Mouse (Mus musculus): ENCODE measurements around the gene Mea1. TPM values are rescaled to one million over a fixed set of nuclear protein-coding genes. Genes with fewer than 3 reads are reported as not detected.
A peak's percentile ranks its signal among the peaks of the same experiment; 100 is the strongest.

Mea1 gene
- 79.9 to 102 TPM (median 82.5 TPM) in 3 replicates for total RNA-seq (2017)

DNA sequence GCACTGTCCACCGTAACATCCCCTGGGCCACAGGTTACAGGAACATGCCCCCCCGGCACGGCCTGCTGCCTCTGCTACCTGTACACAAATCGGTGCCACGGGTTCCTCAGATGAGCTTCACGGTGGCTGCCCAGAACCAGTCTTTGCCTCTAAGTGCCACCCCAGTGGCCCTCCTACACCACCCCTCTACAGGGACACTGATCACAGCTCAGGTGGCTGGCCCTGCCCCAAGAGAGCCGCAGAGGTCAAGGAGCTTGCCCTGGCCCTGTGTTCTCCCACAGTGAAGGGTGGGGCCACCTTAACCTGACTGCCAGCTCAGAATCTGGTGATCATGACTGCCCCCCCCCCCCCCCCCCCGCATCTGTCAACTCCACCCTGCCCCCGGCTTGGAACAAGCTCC, at the start of gene Mea1:
Mea1 (plus strand) TSS at position 378 of the 400 bp plus-strand sequence.
- no peak for ATAC-seq (replicated peaks; ENCODE audit: insufficient number of reproducible peaks, low FRiP score, low TSS enrichment, poor library complexity, severe bottlenecking)

DNA sequence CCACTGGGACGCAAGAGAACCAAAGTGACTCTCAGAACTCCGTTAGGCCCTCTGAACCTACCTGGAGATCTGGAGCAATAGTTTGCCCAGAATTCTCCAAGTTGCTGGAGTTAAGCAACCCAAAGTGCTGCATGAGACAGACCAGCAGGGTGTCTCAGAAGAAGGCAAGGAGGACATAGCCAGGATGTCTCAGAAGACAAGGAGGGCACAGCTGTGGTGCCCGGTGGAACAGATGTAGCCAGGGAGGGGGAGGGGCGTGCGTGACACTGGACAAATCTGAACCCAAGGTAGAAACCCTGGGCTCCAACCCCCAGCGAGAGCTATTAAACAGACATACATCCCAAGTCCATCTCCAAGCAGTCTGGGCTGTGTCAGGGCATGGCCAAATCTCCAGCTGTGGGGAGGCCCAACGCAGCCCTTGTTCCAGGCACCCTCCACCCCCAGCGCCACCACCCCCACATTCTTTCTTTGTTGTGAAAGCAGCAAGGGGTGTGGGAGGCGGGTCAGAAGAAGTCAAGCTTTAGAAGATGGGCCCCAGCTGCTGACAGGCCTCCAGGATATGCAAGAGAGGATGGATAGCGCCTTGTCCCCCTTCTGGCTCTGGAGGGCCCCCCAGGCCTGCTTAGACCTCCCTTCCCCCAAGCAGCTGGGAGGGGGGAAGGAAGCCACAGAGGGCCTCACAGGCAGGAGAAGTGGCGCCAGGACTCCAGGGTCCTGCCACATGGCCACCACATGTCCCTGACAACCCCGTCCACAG, 48.7 kb upstream of the Mea1 start:
- no peak for ATAC-seq (replicated peaks; ENCODE audit: insufficient number of reproducible peaks, low FRiP score, low TSS enrichment, poor library complexity, severe bottlenecking)

DNA sequence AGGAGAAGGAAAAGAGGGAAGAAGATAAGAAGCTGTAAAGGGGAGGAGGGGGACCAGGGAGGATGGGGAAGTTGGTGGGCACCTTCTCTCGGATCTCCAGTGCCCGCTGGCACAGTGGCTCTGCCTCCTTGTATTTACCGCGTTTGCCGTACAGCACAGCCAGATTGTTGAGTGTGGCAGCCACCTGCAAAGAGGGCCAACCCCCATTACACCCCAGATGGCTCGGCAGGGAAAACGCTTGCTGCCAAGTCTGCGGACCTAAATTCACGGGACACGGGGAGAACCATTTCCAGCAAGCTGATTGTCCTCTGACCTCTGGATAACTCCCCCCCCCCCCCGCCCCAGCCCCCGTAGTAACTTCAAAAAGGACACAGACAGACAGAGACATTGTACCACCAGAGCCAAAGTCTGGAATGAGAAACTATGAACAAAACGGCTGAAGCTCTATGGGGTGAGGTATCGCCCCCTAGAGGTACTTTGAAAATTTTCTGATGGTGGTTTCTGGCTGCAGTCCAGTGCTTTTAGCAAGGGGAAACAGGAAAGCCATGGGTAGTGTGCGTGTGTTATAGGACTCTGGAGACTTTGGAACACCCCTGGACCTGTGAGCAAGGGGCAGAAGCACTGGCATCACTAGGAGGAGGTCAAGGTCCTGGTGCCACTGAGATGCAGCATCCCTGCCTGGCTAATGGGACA, 41.6 kb upstream of the Mea1 start:
- peak; percentile 57 for ATAC-seq (replicated peaks; ENCODE audit: insufficient number of reproducible peaks, low FRiP score, low TSS enrichment, poor library complexity, severe bottlenecking)

DNA sequence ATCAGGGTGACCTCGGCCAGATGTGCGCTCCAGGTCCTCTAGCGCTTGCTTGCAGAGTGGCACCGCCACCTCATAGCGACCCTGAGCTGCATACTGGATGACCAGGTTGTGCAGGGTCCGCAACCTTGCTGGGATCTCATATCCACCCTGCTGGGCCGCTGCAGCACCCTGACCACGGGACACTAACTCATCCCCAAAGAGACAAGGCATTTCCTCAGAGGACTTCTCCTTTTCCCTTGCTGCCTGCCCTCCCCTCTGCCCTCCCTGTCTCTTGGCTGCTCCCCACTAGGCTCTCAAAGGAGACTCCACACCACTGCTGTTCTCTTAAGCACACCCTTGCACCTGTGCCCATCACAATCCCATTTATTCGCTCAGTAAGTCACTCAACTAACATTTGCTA, 38.7 kb upstream of the Mea1 start:
- peak; percentile 20; the same call in 1 of the 2 replicates for ATAC-seq (replicated peaks; ENCODE audit: insufficient number of reproducible peaks, low FRiP score, low TSS enrichment, poor library complexity, severe bottlenecking)

DNA sequence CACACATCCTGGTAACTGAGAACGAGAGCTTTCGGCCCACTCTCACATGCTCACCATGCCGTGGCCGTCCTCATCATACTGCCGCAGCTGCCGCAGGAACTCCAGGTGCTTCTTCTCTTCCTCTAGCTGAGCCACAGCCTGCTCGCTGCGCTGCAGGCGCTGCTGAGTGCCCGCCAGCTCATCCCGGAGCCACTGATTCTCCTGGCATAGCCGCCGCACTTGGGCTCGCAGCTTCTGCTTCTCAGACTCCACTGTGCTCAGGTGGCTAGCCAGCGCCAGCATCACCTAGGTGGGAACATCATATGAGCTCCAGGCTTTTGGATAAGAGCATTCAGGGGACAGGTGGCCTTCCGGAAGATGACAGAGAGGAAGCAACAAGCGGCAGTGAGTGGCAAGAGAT, 36.5 kb upstream of the Mea1 start:
- no peak for ATAC-seq (replicated peaks; ENCODE audit: insufficient number of reproducible peaks, low FRiP score, low TSS enrichment, poor library complexity, severe bottlenecking)

DNA sequence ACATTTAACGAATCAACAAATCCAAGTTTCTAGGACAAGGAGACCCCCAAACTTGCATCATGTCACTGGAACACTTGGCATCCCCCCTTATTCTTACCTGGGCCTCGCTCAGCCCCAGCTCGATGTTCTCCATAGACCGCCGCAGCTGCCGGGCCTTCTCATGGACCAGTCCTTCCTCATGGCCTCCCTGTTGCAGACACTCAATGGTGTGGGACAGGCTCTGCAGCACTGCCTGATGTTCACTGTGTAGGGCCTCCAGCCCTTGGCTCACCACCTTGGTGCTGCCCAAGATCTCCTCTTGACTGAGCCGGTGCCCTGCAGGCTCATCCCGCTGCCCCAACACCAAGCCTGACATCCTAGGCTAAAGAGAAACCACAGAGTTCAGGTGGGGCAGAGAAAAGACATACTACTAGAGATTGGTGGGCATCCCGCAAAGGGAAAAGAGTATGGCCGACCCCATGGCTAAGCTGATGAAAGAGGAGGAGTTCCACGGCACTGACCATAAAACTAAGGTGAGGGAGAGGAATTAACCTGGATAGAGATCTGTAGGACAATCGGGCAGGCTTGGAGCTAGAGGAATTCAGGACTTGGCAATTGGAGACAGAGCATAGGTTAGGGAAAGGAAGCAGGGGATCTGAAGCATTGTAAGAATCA, 34.3 kb upstream of the Mea1 start:
- no peak for ATAC-seq (replicated peaks; ENCODE audit: insufficient number of reproducible peaks, low FRiP score, low TSS enrichment, poor library complexity, severe bottlenecking)

DNA sequence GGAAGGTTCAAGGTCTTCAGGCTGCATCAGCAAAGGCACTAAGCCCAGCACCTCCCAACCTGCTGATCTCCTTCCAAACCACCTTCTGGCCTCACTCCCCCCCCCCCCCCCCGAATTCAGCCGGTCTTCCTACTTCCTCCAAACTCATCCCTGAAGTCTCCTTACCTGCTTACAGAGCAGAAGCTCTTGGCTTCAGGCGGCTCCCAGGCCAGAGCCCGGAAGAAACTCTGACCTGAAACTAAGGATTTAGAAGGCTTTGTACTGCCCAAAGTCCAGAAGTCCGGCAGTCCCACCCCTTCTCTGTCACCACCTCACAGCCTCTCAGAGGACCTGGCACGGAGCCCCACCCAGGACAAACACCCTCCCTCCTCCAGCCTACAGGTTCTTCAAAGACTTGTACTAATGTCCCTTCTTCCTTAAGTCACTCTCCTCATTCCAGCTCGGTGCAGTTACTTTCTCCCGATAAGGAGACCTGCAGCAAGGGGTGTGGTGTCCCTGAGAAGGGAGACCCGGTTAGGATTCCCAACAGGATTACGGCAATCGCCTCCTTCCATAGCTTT, 33.6 kb upstream of the Mea1 start:
- no peak for ATAC-seq (replicated peaks; ENCODE audit: insufficient number of reproducible peaks, low FRiP score, low TSS enrichment, poor library complexity, severe bottlenecking)

DNA sequence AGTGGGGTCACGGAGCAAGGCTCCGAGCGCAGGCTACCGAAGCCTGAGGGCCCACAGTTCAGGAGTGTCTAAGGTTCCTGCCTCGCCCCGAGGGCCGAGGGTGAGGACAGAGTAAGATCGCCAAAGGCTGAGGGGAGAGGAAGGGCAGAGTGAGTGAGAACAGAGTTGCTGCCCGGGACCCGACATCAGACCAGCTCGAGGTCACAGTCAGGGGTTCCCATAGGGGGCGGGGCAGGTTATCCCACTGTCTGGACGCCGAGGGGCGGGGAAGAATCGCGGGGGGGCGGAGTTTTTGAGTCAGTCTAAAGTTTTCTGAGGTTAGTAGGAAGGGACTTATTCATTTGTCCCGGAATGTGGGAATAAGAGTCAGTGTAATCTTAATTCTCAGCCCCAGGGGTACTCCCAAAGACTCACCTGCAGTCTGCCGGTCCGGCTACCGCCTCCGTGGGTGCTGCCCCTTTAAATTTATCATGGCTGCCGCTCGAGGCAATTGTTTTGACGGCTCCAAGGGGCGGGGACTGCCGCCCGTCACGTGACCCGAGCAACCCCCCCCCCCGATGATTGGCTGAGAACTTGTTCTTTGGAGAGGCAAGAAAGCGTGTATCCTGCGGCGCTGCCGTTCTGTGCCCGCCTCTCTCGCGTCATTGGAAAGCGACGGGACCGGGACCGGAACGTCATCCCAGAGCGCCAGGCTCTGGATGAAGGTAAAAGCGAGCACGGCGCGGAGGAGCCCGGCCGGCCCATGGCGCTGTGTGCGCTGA, 32.9 kb upstream of the Mea1 start, which contains the start of the genes Klc4 and Mrpl2:
Klc4 (minus strand) TSS at position 462 of the 761 bp plus-strand sequence.
Mrpl2 (plus strand) TSS at position 669 of the 761 bp plus-strand sequence.
- ATAC-seq (replicated peaks; ENCODE audit: insufficient number of reproducible peaks, low FRiP score, low TSS enrichment, poor library complexity, severe bottlenecking) = peak; percentile 88

DNA sequence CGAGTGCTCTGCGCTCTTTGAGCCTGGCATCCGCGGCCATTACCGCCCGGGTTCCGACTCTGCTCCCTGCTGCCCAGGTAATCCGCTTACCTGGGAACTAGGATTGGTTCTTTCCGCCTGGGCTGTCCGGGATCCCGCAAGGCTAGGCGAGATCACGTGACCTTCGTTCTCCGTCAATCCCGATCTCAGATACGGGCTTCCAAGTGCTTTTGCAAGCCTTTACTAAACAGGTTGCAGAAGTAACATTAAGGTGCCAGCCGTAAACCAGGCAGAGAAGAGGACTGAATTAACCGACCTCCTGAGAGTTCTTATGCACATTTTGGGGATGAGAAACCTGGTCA, 32.3 kb upstream of the Mea1 start:
- no peak for ATAC-seq (replicated peaks; ENCODE audit: insufficient number of reproducible peaks, low FRiP score, low TSS enrichment, poor library complexity, severe bottlenecking)

DNA sequence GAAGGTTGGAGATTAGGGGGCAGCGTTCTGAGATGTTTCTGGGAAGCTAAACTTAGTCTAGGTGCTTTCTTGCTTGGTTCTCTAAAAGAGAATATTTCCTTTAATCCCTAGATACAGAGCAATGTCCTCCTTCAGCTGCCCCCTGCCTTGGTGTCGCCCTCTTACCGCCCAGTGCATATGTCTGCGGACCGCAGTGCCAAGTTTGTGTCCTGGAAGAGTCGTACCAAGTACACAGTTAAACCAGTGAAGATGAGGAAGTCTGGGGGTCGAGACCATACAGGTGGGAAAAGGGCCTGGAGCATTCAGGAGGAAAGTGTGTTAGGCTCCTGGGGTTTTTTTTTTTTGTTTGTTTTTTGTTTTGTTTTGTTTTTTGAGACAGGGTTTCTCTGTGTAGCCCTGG, 31.3 kb upstream of the Mea1 start:
- no peak for ATAC-seq (replicated peaks; ENCODE audit: insufficient number of reproducible peaks, low FRiP score, low TSS enrichment, poor library complexity, severe bottlenecking)

DNA sequence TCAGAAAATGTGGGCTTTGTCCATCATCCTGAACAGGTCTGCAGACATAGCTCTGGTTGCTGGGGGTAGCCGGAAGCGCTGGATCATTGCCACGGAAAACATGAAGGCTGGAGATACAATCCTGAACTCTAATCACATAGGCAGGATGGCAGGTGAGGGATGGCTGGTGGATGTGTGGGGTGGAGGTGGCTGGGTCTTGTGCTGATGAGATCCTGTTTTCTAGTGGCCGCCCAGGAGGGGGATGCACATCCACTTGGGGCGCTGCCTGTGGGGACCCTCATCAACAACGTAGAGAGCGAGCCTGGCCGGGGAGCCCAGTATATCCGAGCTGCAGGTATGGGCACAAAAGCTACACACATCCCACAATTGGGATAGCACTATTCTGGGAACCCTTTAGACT, 30.2 kb upstream of the Mea1 start:
- no peak for ATAC-seq (replicated peaks; ENCODE audit: insufficient number of reproducible peaks, low FRiP score, low TSS enrichment, poor library complexity, severe bottlenecking)

DNA sequence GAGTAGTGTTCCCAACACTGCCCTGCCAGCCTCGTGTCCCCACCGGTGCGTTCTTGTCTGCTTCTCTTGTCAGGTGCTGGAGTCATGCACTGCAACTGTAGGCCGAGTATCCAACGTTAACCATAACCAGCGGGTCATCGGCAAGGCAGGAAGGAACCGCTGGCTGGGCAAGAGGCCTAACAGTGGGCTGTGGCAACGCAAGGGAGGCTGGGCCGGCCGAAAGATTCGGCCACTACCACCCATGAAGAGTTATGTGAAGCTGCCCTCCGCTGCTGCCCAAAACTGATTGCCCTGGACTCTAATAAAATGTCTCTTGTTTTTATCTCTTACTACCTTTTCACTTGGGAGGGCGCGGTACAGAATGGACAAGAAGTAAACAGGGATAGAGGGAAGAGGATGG, 28.8 kb upstream of the Mea1 start:
- no peak for ATAC-seq (replicated peaks; ENCODE audit: insufficient number of reproducible peaks, low FRiP score, low TSS enrichment, poor library complexity, severe bottlenecking)

DNA sequence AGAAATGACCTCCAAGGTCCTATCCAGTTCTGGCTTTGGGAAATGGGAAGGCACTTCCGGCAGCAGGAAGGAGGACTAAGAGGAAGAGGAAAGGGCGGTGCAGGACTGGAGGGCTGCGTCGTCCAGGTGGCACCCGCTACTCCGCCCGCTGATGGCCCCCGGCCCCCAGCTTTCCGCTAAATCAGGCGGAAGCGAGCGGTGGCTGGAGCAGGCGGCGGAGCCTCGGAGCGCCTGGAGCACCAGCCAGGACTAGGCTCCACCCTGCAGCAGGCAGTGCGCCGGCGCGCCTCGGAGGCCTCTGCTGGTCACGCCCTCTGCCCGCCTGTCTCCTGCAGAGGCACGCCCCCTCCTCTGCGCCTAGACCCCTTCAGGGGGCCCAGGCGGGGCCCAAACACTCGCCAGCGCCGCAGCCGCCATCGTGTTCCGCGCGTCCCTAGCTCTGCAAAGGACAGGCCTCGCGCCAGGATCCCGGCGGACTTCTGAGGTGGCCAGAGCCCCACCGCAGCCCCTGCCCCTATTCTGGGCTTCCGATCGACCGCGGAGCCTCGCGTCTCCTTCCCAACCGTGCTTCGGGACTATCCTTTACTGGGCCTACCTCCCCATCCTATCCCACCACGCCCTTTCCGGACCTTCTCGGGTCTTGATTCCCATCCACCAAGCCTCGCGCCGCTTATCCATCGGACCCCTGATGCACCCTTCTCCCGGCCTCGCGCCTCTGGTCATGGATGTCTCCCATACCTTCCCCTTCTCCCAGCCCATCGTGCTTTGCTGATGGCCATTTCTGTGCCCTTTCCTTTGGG, 28.2 kb upstream of the Mea1 start, which contains the start of gene Cul7:
Cul7 (plus strand) TSS at position 106 of the 800 bp plus-strand sequence.
- peak; percentile 31; the same call in 1 of the 2 replicates for ATAC-seq (replicated peaks; ENCODE audit: insufficient number of reproducible peaks, low FRiP score, low TSS enrichment, poor library complexity, severe bottlenecking)

DNA sequence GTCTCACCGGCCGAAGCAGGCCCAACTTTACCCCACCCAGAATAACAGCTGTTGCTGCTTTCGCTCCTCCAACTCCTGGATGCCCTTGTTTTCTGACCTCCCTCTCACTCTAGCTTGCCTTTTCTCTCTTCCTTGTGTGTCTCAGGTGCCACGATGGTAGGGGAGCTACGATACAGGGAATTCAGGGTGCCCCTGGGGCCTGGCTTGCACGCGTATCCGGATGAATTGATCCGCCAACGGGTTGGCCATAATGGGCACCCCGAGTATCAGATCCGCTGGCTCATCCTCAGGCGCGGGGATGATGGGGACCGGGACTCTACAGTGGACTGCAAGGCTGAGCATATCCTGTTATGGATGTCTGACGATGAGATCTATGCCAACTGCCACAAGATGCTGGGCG, 27.3 kb upstream of the Mea1 start:
- ATAC-seq (replicated peaks; ENCODE audit: insufficient number of reproducible peaks, low FRiP score, low TSS enrichment, poor library complexity, severe bottlenecking) = no peak

DNA sequence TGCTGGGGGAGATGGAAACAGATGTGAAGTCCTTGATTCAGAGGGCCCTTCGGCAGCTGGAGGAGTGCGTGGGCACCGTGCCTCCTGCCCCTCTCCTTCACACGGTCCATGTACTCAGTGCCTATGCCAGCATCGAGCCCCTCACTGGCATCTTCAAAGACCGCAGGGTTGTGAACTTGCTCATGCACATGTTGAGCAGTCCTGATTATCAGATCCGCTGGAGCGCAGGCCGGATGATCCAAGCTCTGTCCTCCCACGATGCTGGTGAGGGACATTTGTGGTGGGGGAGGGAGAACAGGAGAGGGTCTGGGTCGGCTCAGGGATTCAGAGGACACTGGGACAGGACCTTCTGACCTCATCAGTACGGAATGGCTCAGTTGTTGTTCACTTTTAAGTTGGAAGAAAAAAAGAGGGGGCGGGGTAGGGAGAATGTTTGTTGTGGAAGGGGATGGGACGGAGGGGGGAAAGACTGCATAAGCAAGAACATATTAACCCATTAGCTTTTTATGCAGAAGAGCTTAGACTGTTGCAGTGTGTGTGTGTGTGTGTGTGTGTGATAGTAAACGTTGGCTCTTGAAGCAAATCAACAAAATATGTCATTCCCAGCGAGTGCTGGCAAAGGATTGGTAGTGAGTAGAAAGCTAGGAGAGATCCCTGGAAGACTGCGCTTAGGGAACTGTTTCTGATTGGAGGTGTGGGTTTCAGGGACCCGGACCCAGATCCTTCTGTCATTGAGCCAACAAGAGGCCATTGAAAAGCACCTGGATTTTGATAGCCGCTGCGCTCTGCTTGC, 26.6 kb upstream of the Mea1 start:
- ATAC-seq (replicated peaks; ENCODE audit: insufficient number of reproducible peaks, low FRiP score, low TSS enrichment, poor library complexity, severe bottlenecking) = no peak

DNA sequence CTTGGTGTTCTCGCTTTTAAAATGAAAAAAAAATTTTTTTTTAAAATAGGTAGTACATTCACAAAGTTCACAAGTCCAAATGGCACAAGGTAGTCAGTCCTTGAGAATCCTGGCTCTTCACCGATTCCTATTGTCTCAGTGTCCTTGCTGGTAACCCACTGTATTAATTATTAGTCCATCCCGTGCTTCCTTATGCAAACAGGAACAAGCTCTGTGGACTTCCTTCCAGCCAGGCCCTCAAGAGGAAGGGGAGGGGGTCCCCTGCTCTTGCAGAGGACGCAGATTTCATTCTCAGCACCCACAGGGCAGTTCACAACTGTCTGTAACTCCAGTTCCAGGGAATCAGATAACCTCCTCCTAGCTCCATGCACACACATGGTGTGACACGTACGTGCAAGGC, 22.5 kb upstream of the Mea1 start:
- no peak for ATAC-seq (replicated peaks; ENCODE audit: insufficient number of reproducible peaks, low FRiP score, low TSS enrichment, poor library complexity, severe bottlenecking)

DNA sequence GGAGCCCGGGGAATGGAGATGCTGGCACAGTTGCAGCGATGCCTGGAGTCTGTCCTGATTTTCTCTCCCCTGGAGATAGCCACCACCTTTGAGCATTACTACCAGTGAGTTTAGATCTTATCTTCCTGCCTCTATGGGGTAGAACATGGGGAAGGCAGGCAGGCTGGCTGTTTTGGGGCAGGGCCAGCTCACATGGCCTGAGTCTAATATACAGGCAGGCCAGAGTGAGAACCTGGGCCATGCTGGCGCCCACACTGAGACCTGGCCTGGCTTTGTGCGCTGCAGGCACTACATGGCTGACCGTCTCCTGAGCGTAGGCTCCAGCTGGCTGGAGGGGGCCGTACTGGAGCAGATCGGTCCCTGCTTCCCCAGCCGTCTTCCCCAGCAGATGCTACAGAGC, 17.2 kb upstream of the Mea1 start:
- ATAC-seq (replicated peaks; ENCODE audit: insufficient number of reproducible peaks, low FRiP score, low TSS enrichment, poor library complexity, severe bottlenecking) = no peak

Measured in monocyte, adult 5-6 weeks (primary cell).